Mouse (Mus musculus) embryo, embryonic 10 days (tissue): ENCODE data around the gene Prkn.

Experiments used
- DNase-seq: peaks from one replicate; pipeline ENCODE4 v3.0.0-alpha.2; 2015; ENCODE audit warnings: low spot score

Prkn gene

DNA sequence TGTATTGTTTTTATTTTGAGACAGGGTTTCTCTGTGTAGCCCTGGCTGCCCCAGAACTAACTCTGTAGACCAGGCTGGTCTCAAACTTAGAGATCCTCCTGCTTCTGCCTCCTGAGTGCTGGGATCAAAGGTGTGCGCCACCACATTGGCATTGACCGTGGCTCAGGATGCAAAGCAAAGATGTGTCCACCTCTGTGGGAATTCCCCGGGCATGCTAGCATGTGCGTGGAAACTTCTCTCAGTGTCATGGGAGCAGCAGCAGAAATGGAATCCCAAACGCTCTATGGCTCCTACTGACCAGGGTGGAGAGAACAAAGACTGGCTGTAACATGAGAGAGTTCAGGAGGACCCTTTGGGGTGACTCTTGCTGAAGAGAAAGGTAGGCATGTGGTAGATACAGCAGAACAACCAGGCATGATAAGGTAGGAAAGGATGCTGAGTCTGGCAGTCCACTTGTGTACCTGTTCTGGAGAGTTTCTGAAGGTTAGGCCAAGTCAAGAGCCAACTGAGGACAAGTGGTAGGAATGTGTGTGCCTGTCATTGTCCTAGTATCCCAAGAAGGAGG lies 1201.0 kb downstream of the Prkn start:
- DNase-seq: no peak

DNA sequence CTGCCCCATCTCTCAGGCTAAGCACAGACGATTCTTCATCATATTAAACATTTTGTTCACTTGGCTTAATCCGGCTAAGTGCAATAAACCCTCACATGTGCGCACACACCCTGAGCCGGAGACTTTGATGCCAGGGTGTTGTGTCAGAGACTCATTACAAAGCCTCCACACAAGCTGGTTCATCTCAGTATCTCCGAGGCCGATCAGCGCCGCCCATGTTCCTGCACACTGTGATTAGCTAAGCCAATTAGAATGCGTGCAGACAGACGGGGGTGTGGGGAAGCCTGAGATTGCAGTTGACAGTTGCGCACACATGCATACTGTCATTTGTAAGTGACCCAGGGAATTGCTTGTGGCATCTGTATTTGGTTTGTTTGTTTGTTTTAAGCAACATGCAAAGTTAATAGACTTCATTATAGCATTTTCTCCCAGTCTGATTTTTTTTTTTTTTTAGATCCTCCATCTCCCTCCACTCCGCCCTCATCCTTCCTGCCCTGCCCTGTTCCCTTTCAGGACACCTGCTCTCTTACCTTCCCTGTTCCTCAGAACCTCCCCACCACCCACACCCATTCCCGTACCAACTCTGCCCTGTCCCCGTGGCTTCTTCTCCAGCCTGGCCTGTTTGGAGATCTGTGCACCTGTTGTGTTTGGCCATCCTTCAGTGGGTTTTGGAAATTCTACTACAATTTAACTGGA lies 1202.5 kb downstream of the Prkn start:
- no peak for DNase-seq

DNA sequence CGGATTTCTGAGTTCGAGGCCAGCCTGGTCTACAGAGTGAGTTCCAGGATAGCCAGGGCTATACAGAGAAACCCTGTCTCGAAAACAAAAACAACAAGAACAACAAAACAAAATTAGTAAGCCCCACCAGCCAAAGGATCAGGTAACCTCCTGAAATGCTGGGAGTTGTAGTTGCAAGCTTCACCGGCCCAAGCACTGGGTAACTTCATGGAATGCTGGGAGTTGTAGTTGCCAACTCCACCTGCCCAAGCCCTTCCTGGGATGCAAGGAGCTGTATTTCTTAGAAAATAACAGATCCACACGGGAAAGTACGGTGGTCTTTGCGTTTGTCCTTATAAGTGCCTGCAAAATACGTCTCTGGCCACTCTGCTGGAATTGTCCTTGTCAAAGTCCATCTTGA lies 1204.0 kb downstream of the Prkn start:
- no peak for DNase-seq

DNA sequence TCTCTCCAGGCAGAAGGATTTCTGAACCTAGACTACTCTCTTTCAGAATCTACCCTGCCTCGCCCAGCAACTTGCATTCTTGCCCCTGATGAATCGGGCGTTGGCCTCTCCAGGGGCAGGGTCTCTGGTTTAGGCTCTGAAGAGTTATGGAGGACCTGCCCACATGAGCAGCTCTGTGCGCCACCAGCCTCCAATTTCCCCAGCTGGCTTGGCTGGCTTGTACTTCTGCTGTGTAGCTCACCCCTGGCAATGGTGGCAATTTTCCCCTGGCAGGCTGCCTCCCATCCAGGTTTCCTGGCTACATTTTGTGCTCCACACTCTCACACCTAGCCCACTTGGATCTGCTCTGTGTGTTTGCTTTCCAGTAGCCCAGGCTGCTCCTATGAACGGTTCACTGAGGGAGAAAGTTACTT lies 1205.7 kb downstream of the Prkn start:
- DNase-seq: no peak

DNA sequence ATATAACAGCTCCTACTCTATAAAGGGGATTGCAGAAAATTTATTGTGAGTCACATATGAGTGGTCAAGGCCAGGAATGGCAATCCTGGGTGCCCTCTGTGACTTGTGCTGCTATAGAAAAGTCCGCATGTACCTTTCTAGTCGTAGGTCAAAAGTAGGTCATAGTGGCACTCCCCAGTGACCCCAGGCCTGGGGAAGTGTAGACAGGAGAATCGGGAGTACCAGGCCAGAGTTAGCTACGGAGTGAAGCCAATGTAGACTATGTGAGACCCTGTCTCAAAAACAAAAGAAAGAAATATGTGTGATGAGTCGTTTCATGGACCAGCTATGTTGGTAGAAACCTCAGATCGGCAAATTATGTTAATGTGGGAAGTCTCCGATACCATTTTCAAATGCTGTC lies 1206.8 kb downstream of the Prkn start:
- DNase-seq: no peak

DNA sequence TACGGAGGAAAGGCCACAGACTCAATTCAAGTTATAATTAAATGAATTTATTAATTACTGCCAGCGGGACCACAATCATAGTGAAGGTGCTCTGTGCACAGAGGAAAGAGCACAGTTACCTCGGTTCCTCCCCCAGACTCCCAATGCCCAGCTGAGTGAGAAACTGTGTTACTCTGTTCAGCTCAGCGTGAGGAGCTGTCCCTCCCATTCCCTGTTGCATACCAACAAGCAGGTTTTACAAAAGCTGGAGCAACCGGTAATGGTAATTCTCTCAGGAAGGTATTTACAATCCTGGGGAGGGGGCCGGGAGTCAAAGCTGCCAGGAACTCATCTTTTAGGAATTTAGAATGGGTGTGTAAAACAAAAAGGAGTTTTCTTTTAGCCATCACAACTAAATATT lies 1207.3 kb downstream of the Prkn start:
- no peak for DNase-seq

DNA sequence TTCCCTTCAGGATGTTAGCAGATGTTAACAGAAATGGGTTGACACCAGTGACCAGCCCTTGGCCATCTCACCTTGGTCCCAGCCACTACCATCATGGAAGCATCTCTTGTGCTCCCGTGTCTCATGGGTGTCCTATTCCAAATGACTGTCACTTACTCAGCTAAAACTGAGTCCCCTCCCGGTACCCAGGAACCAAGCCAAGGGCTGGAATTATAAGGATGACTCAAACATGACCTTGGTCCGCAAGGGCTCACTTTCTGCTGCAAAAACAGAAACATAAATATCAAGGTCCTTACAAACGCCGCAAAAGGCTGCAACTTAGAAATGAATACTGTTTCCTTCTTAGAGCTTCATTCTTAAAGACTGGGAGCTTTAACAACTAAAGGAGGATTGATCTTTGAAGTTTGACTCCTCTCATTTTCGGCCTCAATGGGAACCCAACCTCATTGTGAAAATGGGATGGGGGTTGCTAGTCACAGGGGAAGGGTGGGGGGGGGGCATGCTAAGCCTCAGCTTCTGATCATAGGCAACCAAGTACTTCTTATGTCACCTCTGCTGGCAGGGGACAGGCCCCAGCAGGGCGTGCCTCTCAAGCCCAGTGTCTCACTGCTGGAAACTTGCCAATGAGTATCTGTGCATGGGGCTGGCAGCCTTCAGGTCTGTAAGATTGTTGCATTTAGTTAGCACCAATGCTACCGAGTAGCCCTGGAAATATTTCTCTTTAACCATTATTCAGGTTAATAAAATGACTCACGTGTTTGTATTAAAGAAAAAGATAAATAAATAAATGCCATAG lies 1208.7 kb downstream of the Prkn start:
- DNase-seq: no peak

DNA sequence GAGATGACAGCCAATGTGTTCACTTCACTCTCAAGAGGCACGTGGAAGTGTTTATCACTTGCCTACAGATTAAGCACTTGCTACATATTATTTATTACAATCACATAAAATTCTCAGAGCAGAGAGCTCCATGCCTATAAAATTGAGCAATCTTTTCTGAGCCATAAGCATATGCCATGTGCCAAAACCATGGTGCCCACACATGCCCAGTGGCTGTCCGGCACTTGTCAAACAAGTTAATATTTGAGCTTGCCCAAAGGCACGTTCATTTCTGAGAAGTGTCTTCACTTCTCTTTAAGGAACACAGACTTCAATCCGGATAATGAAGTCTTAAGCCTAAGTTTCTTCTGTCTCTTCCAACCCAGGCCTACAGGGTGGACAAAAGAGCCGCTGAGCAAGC lies 1210.1 kb downstream of the Prkn start:
- DNase-seq: no peak

DNA sequence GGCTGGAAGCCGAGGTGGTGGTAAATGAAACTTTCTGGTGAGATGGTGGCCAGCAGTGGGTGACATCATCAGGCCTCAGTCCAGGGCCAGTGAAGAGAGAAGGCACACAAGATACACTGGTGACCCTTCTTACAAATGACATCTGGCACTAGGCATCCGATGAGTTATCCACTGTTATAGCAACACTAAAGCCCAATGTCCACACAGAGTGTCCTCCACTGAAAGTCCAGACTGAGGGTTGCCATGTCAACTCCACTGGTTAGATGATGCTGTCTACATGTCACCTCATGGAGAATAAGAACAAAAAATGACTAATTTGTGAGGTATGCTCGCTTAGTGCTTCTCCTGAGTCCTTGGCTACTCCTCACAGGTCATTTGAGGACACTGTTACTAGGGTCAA lies 1210.8 kb downstream of the Prkn start:
- DNase-seq: no peak

DNA sequence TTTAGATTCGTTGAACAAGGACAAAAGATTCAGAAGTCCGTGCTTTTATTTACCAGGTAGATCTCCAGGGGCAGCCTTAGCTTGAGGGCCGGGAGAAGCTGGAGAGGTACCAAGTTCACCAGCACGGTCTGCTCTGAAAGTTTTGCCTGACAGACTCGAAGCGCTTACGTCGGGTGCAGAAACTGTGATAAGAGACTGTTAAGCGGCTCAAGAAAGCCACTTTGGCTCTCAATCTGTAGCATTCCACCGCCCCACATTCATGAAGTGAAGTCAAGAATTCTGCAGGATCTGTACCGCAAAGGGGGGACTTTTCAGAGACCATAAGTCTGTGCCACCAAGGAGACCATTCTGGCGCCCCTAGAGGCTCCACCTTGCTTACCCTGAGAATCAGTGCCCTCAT lies 1212.5 kb downstream of the Prkn start:
- DNase-seq: no peak

DNA sequence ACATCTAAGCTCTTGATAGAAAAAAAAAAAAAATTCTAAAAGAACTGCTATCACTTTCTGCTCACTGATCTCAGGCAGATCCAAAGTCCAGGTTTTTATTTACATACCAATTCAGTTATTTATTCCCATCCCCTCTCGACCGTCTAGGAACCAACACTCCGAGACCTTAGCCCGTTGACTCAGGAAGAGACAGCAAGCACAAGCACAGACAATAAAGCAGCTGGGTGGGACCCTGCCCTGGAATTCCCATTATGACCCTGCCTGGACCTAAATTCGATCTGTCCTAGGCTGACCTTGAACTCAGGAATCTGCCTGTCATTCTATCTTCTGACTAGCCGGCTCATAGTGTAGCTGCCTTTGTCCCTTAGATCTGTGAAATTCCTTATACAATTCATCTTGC lies 1218.9 kb downstream of the Prkn start:
- no peak for DNase-seq

DNA sequence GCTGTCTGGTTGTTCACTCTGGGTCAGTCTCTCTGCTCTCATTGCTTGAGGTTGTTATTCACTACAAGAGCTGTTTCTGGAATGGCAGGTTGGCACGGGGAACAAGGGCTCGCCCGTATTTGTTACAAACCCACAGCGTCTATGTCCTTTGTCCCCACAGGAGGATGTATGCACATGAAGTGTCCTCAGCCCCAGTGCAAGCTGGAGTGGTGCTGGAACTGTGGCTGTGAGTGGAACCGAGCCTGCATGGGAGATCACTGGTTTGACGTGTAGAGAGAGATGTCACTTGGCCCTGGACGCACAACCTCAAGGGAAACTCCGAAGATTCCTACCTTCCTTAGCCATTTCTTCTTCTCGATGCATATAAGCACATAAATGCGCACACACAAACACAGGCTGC lies 1221.2 kb downstream of the Prkn start:
- DNase-seq: no peak

DNA sequence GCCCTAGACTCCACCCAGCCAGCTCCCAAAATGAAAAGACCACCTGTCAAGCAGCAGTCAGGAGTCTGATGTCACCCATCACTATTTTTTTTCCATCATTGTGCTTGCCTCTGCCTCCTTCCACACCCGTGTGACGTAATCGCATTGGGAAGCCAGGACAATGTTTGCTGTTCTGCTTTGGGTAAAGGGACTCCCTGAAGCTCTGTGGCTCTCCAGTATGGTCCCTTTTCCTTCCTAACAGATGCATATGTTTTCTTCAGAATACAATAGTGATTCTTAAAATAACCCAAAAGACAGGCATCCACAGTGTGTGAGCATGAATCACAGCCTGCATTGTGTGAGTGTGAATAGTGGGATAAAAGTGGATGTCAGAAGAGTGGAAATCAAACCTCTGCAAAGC lies 1222.7 kb downstream of the Prkn start:
- DNase-seq: no peak

DNA sequence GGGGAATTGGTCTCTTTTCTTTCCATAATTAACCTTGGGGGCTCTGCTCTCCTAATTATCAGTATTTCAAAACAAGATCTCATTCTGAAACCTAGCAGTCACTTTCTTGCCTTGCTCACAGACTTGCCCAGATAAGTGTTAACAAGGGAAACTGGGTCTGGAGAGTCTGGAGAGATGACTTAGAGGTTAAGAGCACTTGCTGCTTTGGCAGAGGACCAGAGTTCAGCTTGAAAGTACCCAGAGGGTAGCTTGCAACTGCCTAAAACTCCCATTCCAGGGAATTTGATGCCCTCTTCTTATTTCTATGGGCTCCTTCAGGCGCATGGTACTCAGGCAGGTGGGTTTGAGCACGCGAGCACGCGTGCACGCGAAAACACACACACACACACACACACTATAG lies 1223.3 kb downstream of the Prkn start:
- no peak for DNase-seq

DNA sequence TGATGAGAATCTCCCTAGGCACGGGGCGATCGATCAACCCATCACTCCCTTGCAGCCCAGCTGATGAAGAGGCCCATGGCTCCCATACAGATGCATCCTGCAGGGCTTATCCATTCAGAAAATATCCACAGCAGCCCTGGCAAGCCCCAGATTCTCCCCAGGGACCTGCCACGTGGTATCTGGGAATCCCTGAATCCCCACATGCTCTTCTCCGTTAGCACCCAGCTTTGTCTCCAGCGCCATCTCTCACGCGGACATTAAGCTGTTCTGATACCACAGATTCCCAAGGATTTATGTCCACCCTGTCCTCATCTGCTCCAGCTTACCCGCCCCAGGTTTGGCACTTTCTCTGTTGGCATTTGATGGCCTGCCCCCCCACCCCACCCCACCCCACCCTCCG lies 1225.9 kb downstream of the Prkn start:
- DNase-seq: no peak

DNA sequence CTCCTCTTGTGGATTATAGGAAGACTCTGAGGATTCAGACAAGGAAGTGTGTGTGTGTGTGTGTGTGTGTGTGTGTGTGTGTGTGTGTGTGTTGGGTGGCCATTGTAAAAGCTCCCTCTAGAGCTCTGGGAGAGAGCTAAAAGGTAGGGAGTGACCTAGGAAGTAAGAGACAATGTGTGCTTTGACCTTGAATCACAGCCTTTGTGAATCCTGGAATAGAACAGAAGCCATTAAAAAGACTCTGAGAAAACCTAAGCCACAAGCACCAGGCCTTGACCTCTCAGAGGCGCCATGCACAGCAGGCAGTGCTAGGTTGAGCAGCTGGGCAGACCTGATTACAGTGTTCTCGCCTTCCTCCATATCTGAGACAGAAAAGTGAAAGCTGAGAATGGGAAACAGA lies 1236.6 kb downstream of the Prkn start:
- peak; percentile 35 for DNase-seq

DNA sequence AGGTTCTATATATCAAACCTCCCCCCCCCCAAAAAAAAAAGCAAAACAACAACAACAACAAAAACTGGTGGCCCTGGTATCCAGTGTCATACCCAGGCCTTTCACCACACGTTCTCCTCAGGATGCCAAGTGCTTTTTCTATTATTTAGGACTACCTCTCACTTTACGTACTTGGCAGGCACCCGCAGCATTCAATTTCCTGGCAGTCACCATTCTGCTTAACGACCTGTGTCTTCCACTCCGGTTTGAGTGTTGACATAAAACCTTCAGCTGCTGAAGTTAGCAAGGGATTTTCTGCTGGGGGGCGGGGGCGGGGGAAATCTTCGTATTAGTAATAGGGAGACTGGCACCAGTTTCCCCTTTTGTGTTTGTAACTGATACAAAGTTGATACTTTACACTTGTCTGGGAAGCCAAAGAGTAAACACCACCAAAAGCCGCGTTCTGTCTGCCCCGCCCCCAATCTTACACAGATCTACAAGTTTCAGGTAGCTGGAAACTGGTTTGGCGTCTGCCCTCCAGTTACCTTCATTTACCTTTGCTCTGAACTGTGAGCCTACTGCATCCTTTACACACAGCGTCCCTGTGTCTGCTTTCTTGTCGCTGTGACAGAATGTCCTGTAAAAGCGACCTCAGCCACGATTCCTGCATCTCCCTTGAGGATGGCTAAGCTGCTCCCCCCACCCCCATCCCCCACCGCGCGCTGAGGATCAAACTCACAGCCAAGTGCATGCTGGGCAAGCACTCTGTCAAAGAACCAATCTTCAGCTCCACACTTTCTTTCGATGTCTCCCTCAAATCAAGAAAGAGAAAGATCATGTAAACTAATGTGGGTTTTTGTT lies 1240.7 kb downstream of the Prkn start:
- DNase-seq: no peak

DNA sequence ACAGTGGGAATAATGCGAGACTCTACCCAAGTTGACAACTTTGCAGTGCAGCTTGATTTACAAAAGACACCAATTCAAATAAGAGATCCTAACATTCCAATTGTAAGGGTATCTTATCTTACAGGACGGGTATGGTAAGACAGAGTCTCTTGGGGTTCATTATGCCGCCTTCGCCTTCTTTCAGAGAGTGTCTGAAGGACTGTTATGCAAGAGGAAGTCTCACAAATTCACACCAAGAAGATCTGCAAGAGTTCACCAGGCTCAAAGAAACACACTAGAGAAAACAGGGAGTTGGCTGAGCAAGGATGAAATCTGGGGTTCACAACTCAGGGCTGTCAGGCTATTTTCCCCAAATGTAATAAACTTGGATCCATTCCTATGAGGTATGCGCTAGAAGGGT lies 1242.0 kb downstream of the Prkn start:
- no peak for DNase-seq

DNA sequence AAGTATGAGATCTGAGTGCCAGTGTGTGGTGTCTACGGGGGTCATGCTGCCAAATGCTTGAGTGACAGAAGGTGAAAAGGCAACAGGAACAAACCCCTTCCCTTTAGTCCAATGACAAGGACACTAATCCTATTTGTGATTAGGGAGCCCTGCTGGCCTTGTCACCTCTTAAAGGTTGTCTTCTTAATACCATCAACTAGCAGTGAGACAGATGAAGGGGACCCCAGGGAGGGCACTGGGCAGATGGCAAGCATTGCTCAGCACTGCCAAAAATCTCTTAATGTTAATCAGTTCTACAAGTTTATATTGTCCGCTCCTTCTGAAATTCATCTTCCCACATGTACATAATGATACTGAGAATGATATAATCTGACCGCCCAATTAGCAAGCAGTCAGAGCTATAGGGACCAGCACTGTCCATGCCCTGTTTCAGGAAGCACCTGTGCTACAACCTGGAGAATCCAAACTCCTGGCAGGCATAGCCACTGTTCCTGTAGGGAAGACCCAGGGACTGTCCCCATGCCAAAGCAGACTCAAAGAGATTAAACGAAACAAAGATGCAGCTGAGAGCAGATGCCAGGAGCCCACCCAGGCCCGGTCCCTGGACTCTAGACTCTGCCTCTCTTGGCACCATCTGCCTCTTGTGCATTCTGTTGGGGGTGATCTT lies 1250.2 kb downstream of the Prkn start:
- DNase-seq: no peak

DNA sequence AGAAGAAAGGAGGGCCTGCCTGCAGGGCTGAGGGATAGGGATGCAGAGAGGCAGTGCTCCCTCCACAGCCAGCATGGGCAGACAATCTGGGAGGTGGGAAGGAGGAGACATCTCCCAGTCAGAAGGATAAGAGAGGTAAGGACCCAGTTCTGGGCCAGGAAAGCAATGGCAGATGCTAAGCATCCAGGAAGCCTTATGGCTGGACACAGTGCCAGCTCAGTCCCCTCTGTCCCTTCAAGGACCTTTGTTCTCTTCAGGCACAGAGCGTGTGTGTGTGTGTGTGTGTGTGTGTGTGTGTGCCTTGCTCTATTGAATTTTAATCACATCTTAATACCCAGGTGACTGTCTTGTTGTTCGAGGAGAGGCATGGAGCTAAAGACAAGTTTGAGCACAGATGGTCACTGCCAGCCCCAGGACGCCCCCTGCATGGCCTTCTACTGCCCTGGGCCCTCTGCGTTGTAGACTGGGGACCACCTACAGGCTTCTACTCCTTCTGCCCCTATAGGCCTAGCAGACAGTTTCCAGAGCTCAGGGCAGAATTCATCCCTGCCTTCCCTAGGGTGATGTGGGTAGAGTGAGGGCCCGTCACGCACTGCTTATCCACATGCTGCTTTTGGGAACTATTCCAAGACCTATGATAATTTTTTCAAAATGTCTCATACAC lies 1252.8 kb downstream of the Prkn start:
- no peak for DNase-seq

DNA sequence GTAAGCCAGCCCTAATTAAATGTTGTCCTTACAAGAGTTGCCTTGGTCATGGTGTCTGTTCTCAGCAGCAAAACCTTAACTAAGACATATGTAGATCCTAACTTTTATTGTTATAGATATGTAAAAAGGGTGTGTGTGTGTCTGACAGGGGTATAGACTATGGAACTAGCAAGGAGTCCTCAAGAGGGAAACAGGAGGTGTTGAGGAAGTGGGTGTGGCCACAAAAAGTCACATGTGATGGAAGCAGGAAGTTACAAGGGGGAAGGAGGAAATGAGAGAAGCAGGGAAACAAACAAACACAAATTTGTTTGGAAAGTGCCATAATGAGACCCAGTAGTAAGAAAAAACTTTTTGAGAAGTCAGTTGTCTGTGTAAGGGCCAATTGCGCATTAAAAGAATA lies 1253.8 kb downstream of the Prkn start:
- DNase-seq: no peak
